Mouse (Mus musculus) testis, postnatal 10 days (tissue): Measurements from ENCODE around the gene Myh6.
"Not testable (repeated sequence)": the region's sequence is repeated elsewhere in the genome, so short reads cannot be mapped to it uniquely, and the experiment has no call there.

Source experiments
- DNase-seq: peaks from one replicate; pipeline ENCODE4 v3.0.0; 2021; ENCODE audit warnings: low spot score

Myh6 gene

DNA sequence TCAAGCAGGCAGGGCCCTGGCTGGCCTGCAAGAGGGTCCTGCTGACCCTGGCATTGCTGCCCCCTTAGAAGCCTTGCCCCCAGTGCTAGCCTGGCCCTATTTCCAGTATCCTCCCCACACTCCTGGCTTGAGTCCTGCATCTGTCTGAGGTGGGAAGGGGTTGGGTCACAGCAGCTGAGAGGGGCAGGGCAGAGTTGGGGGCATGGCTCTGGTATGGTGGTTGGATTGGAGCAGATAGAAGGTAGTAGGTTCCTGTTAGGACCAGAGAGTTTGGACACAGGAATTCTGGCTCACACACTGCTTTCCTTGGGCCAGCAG is 28.1 kb upstream of the Myh6 start:
- DNase-seq = no peak

GRCm38 (mm10) chr14:54994136-54994868 is 27.6 kb upstream of the Myh6 start, which contains the start of gene Myh7:
Gene Myh7, minus strand, starts transcription at chr14:54994626.
- no peak for DNase-seq

DNA sequence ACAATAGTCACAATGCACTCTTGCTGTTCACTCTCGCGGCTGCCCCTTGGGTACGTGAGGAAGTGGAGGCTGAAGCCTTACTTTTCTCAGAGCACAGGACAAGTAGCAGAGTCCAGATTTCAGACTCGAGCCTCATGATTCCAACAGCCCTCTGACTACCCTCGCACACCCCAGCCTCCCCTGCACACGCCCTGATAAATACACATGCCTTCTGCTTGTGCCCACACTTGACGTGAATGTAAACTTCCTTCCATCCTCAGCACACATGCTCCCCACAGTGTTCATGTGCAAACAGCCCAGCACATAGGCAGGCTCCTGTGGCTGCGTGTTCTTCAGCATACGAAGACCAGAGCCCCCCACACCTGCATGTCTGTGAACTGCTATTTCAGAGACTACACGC is 26.9 kb upstream of the Myh6 start:
- no peak for DNase-seq

- no peak for DNase-seq
Measured at GRCm38 (mm10) chr14:54992196-54992595, 25.5 kb upstream of the Myh6 start.

- DNase-seq = no peak
Measured at GRCm38 (mm10) chr14:54989886-54990441, 23.2 kb upstream of the Myh6 start.

GRCm38 (mm10) chr14:54988882-54989281 is 22.2 kb upstream of the Myh6 start:
- no peak for DNase-seq

DNA sequence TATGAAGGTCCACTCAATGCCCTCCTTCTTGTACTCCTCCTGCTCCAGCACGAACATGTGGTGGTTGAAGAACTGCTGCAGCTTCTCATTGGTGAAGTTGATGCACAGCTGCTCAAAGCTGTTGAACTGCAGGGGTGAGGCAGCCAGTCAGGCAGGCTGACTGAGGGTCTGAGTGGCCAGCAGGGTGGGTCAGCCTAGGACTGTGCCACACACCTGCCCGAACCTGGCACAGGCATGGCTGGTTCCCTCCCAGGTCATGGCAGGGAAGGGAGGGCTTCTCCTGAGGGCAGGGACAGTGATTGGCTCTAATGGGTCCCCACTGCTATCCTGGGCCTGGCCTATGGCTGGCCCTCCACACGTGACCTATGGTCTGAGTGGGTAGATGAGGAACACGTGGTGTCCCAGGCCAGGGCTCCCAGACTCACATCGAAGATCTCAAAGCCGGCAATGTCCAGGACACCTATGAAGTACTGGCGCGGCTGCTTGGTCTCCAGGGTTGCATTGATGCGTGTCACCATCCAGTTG is 21.7 kb upstream of the Myh6 start:
- not testable (repeated sequence) for DNase-seq

DNA sequence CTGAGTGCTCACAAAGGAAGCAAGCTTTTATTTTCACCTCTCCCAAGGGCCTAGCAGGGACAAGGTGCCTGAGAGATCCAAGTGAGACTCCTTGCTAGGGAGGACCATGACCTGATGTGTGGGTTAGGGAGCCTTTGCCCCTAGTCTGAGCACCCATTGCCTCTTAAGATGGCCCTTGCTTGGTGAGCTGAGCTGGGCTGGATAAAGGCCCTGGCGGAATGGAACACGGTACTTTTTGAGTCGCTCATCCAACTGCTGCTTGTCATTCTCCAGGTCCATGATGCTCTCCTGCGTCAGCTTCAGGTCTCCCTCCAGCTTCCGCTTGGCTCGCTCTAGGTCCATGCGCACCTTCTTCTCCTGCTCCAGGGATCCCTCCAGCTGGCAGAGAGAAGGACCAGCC is 15.2 kb upstream of the Myh6 start:
- no peak for DNase-seq

DNA sequence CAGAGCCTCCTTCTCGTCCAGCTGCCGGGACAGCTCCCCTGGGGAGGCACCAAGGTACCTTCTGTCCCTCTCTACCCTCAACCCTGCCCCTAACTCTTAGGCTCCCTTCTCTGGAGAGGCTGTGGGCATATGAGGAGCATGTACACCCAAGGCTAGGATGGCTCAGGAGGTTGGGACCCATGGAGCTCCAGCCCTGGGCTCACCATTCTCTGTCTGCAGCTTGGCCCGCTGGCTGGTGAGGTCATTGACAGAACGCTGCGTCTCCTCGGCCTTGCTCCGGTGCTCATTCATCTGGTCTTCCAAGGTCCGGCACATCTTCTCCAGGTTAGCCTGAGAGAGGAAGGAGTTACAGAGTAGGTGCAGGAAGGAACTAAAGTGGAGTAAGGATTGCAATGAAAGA is 11.9 kb upstream of the Myh6 start:
- no peak for DNase-seq

GRCm38 (mm10) chr14:54976633-54977032 is 9.9 kb upstream of the Myh6 start, which contains the start of gene Gm17428:
Gene Gm17428, plus strand, starts transcription at chr14:54976933.
- DNase-seq = no peak

DNA sequence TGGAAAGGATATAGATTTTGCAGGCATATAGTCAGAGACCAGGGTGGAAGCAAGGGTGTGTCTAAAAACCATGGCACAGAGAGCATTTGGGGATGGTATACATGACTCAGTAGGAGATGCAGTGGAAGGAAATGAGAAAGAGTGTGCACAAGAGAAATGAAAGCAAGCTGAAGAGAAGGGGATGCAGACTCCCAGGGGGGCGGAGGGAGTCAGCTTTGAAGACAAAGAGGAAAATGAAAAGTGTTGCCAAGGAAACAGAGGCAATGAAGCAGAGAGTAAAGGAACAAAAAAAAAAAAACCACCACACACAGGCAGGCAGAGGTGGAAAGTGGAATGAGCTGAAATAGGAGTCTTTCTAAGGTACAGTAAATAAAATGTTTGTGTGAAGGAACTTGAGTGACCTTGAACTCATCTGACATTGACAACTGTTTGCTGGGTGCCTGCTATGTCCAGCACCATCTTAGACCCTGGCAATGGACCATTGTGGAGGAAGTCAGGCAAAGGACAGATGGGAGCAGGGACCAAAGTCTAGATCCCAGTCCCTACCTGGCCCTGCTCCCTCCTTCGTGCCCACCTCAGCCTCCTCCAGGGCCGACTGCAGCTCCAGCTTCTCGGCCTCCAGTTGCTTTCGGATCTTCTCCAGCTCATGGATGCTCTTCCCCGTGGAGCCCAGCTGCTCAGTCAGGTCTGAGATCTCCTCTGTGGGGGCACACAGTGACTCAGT is 7.5 kb upstream of the Myh6 start:
- no peak for DNase-seq

- DNase-seq = not testable (repeated sequence)
Measured at GRCm38 (mm10) chr14:54972786-54973185, 6.1 kb upstream of the Myh6 start.

GRCm38 (mm10) chr14:54968344-54968743 is 1.6 kb upstream of the Myh6 start:
- DNase-seq = no peak

DNA sequence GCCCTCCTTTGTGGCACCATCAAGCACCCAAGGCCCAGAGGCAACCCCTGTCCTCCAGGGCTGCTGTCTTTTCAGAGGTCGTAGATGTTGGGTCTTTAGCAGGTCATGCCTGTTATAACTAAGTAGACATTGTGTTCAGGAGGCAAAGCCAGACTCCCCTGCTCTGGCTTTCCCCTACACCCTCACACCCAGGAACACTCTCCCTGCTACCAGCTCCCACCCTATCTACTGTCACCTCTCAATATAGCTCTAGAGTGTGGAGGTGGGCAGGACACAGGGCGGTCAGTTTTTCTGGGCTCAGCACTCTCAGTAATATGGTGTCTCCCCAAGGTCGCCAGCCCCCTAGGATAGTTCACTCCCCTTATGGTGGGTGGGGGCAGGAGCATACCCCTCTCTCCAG is 1.1 kb upstream of the Myh6 start:
- DNase-seq = no peak

GRCm38 (mm10) chr14:54965631-54966030 is 1.1 kb downstream of the Myh6 start:
- no peak for DNase-seq

DNA sequence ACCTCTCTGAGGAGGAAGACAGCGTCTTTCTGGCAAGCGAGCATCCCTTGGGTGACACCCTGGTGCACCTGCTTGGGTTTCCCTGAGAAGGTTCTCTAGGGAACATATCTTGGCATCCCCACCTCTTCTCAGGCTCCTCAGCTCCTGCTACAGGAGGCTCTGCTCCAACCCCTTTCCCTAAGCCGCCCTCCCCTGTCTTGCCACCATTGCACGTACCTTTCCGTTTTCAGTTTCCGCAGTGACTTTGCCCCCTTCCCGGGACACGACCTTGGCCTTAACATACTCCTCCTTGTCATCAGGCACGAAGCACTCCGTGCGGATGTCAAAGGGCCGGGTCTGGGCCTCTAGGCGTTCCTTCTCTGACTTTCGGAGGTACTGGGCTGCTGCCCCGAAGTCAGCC is 1.7 kb downstream of the Myh6 start:
- no peak for DNase-seq

GRCm38 (mm10) chr14:54963727-54964126 is 3.0 kb downstream of the Myh6 start:
- DNase-seq = no peak

DNA sequence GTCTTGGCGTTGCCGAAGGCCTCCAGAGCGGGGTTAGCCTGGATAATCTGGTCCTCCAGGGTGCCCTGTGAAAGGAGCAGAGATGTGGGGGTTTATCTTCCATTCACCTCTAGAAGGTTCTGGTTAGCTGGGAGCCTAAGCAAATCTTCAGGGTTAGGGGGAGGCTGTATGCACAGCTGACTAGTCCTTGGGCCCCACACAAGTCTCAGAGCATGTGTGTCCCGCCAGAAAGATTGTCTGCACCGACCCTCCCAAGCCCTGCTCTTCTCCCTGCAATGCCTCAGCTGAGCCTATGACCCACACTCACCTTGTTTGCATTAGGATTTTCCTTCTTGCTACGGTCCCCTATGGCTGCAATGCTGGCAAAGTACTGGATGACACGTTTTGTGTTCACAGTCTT is 4.0 kb downstream of the Myh6 start:
- no peak for DNase-seq

GRCm38 (mm10) chr14:54961487-54961886 is 5.2 kb downstream of the Myh6 start:
- no peak for DNase-seq

GRCm38 (mm10) chr14:54960769-54961168 is 6.0 kb downstream of the Myh6 start:
- DNase-seq = no peak

DNA sequence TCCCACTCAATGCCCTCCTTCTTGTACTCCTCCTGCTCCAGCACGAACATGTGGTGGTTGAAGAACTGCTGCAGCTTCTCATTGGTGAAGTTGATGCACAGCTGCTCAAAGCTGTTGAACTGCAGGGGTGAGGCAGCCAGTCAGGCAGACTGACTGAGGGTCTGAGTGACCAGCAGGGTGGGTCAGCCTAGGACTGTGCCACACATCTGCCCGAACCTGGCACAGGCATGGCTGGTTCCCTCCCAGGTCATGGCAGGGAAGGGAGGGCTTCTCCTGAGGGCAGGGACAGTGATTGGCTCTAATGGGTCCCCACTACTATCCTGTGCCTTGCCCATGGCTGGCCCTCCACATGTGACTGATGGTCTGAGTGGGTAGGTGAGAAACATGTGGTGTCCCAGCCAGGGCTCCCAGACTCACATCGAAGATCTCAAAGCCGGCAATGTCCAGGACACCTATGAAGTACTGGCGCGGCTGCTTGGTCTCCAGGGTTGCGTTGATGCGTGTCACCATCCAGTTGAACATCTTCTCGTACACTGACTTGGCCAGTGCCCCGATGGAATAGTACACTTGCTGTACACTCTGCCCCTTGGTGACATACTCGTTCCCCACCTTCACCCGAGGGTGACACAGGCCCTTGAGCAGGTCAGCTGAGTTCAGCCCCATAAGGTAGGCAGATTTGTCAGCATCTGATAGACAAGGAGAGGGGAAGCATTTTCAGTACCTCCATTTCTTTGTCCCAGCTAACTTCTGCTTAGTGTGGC is 6.7 kb downstream of the Myh6 start:
- not testable (repeated sequence) for DNase-seq

GRCm38 (mm10) chr14:54959197-54959596 is 7.5 kb downstream of the Myh6 start:
- DNase-seq = no peak
